Mouse (Mus musculus): ENCODE results near the gene 1700001J03Rik. TPM values are rescaled to one million over a fixed set of nuclear protein-coding genes. Genes with fewer than 3 reads are reported as not detected.

The 1700001J03Rik gene
- polyA plus RNA-seq, 1 experiment from 2014 or later = not detected

- ATAC-seq (ENCODE audit: low FRiP score, low TSS enrichment) = no peak
- peak overlapping the region; percentile 95; the same call in 1 of the 2 replicates for H3K27ac ChIP-seq (replicated peaks)
- TF ChIP-seq EP300 (optimal IDR thresholded peaks at IDR 0.05) (no peak), CTCF (IDR thresholded peaks at IDR 0.05; ENCODE audit: low read depth) (no peak)
Observed at GRCm38 (mm10) chr5:146229869-146230650, 45.0 kb upstream of the 1700001J03Rik start.

GRCm38 (mm10) chr5:146227496-146227895 lies 42.4 kb upstream of the 1700001J03Rik start:
- no peaks in the 10 kb centered on the region for H3K27me3 ChIP-seq (ENCODE audit: control insufficient read depth, insufficient read depth, low read length)
- 86% methylated on average over 8 of the region's 8 CpGs for WGBS

More at GRCm38 (mm10) chr5:146229869-146230650, 45.0 kb upstream of the 1700001J03Rik start:
- DNase-seq (ENCODE audit: low spot score) = no peak
- Histone ChIP-seq H3K9ac (ENCODE audit: low read length) (peak overlapping the region; percentile 88), H3K27me3 (ENCODE audit: control insufficient read depth, insufficient read depth, low read length) (no peaks in the 10 kb centered on the region), H3K4me1 (replicated peaks; ENCODE audit: control insufficient read depth, insufficient read depth) (no peaks in the 10 kb centered on the region), H3K9me3 (ENCODE audit: control insufficient read depth, low read length) (no peaks in the 10 kb centered on the region), H3K36me3 (ENCODE audit: control insufficient read depth, insufficient read depth, low read length) (no peaks in the 10 kb centered on the region), H3K4me3 (ENCODE audit: low read depth, low read length) (peak overlapping the region; percentile 79), H3K4me2 (replicated peaks; ENCODE audit: low read depth) (peak overlapping the region; percentile 88)
- 53% methylated on average over 17 of the region's 17 CpGs for WGBS

GRCm38 (mm10) chr5:146223786-146224185 lies 38.7 kb upstream of the 1700001J03Rik start:
- TF ChIP-seq EP300 (optimal IDR thresholded peaks at IDR 0.05) = no peak
- TF ChIP-seq CTCF (IDR thresholded peaks at IDR 0.05; ENCODE audit: low read depth) = no peak
- Histone ChIP-seq H3K9ac (ENCODE audit: low read length) (0 out of 2 replicates have a peak overlapping the region, but pooled peaks have one; percentile 18), H3K27ac (replicated peaks) (0 out of 2 replicates have a peak overlapping the region, but pooled peaks have one; percentile 35), H3K4me2 (replicated peaks; ENCODE audit: low read depth) (no peak overlapping the region), H3K4me1 (replicated peaks; ENCODE audit: control insufficient read depth, insufficient read depth) (0 out of 2 replicates have a peak, but pooled peaks cover 2% of the 10 kb centered on the region), H3K27me3 (ENCODE audit: control insufficient read depth, insufficient read depth, low read length) (no peaks in the 10 kb centered on the region), H3K9me3 (ENCODE audit: control insufficient read depth, low read length) (no peaks in the 10 kb centered on the region), H3K36me3 (ENCODE audit: control insufficient read depth, insufficient read depth, low read length) (no peaks in the 10 kb centered on the region), H3K4me3 (ENCODE audit: low read depth, low read length) (no peak overlapping the region)
- no peak for ATAC-seq (ENCODE audit: low FRiP score, low TSS enrichment)
- no peak for DNase-seq (ENCODE audit: low spot score)
- 71% methylated on average over 5 of the region's 5 CpGs for WGBS

More at GRCm38 (mm10) chr5:146227496-146227895, 42.4 kb upstream of the 1700001J03Rik start:
- no peak overlapping the region for H3K9ac ChIP-seq (ENCODE audit: low read length)
- no peak overlapping the region for H3K27ac ChIP-seq (replicated peaks)
- H3K4me3 ChIP-seq (ENCODE audit: low read depth, low read length) = no peak overlapping the region
- no peaks in the 10 kb centered on the region for H3K4me1 ChIP-seq (replicated peaks; ENCODE audit: control insufficient read depth, insufficient read depth)
- ATAC-seq (ENCODE audit: low FRiP score, low TSS enrichment) = no peak
- DNase-seq (ENCODE audit: low spot score) = no peak
- no peak overlapping the region for H3K4me2 ChIP-seq (replicated peaks; ENCODE audit: low read depth)
- no peaks in the 10 kb centered on the region for H3K9me3 ChIP-seq (ENCODE audit: control insufficient read depth, low read length)
- TF ChIP-seq EP300 (optimal IDR thresholded peaks at IDR 0.05) (no peak), CTCF (IDR thresholded peaks at IDR 0.05; ENCODE audit: low read depth) (no peak)
- H3K36me3 ChIP-seq (ENCODE audit: control insufficient read depth, insufficient read depth, low read length) = no peaks in the 10 kb centered on the region

GRCm38 (mm10) chr5:146221722-146222121 lies 36.6 kb upstream of the 1700001J03Rik start:
- WGBS = 24% methylated on average over 6 of the region's 6 CpGs
- Histone ChIP-seq H3K4me3 (ENCODE audit: low read depth, low read length) (peak overlapping the region; percentile 73), H3K9me3 (ENCODE audit: control insufficient read depth, low read length) (no peaks in the 10 kb centered on the region), H3K27me3 (ENCODE audit: control insufficient read depth, insufficient read depth, low read length) (no peaks in the 10 kb centered on the region), H3K27ac (replicated peaks) (peak overlapping the region; percentile 100), H3K9ac (ENCODE audit: low read length) (peak overlapping the region; percentile 93), H3K4me2 (replicated peaks; ENCODE audit: low read depth) (peak overlapping the region; percentile 70), H3K36me3 (ENCODE audit: control insufficient read depth, insufficient read depth, low read length) (peaks cover 11% of the 10 kb centered on the region), H3K4me1 (replicated peaks; ENCODE audit: control insufficient read depth, insufficient read depth) (0 out of 2 replicates have a peak, but pooled peaks cover 2% of the 10 kb centered on the region)
- ATAC-seq (ENCODE audit: low FRiP score, low TSS enrichment) = no peak
- no peak for DNase-seq (ENCODE audit: low spot score)
- TF ChIP-seq CTCF (IDR thresholded peaks at IDR 0.05; ENCODE audit: low read depth) = no peak
- TF ChIP-seq EP300 (optimal IDR thresholded peaks at IDR 0.05) = no peak

- peak; percentile 99 for ATAC-seq (ENCODE audit: low FRiP score, low TSS enrichment)
Observed at GRCm38 (mm10) chr5:146220879-146221714, 36.0 kb upstream of the 1700001J03Rik start, which contains the start of gene Rnf6. Gene Rnf6, minus strand, starts transcription at chr5:146221555.

More at GRCm38 (mm10) chr5:146220879-146221714, 36.0 kb upstream of the 1700001J03Rik start, which contains the start of gene Rnf6:
- DNase-seq (ENCODE audit: low spot score) = peak; percentile 95
- Histone ChIP-seq H3K4me1 (replicated peaks; ENCODE audit: control insufficient read depth, insufficient read depth) (0 out of 2 replicates have a peak, but pooled peaks cover 2% of the 10 kb centered on the region), H3K9ac (ENCODE audit: low read length) (peak within 1 kb of the TSS; percentile 93), H3K9me3 (ENCODE audit: control insufficient read depth, low read length) (no peaks in the 10 kb centered on the region), H3K36me3 (ENCODE audit: control insufficient read depth, insufficient read depth, low read length) (peaks cover 11% of the 10 kb centered on the region), H3K27me3 (ENCODE audit: control insufficient read depth, insufficient read depth, low read length) (no peaks in the 10 kb centered on the region), H3K4me3 (ENCODE audit: low read depth, low read length) (peak within 1 kb of the TSS; percentile 73), H3K4me2 (replicated peaks; ENCODE audit: low read depth) (peak within 1 kb of the TSS; percentile 70), H3K27ac (replicated peaks) (peak within 1 kb of the TSS; percentile 100)
- TF ChIP-seq CTCF (IDR thresholded peaks at IDR 0.05; ENCODE audit: low read depth) (peak; percentile 51), EP300 (optimal IDR thresholded peaks at IDR 0.05) (no peak)
- WGBS = under 1% methylated on average over 67 of the region's 67 CpGs

All from stomach, postnatal 0 days (tissue).